Mouse (Mus musculus): ENCODE measurements around the gene Spaca3. TPM values are rescaled to one million over a fixed set of nuclear protein-coding genes. Genes with fewer than 3 reads are reported as not detected.

Gene Spaca3
- polyA plus RNA-seq, 1 experiment from 2014 or later, result not detected

DNA sequence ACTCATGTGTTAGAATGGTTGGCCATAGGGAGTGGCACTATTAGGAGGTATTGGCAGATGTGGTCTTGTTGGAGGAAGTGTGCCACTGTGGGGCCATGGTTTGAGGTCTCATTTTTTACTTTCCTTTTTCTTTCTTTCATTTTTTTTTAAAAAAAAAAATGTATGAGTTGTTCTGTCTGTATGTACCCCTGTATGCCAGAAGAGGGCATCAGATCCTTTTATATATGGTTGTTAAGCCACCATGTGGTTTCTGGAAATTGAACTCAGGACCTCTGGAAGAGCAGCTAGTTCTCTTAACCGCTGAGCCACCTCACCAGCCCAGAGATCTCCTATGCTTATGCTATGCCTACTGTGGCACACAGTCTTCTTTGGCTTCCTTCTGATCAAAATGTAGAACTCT, 19.4 kb upstream of the Spaca3 start:
- no peaks in the 10 kb centered on the region for H3K36me3 ChIP-seq
- no peaks in the 10 kb centered on the region for H3K27me3 ChIP-seq
- H3K9me3 ChIP-seq (replicated peaks), result no peaks in the 10 kb centered on the region
- H3K4me3 ChIP-seq (replicated peaks), result no peak overlapping the region
- no peak overlapping the region for H3K27ac ChIP-seq
- no peak overlapping the region for H3K4me2 ChIP-seq
- ATAC-seq (replicated peaks; ENCODE audit: low FRiP score), result no peak
- no peak overlapping the region for H3K9ac ChIP-seq
- 71% methylated on average over 1 of the region's 1 CpGs for WGBS
- no peaks in the 10 kb centered on the region for H3K4me1 ChIP-seq

DNA sequence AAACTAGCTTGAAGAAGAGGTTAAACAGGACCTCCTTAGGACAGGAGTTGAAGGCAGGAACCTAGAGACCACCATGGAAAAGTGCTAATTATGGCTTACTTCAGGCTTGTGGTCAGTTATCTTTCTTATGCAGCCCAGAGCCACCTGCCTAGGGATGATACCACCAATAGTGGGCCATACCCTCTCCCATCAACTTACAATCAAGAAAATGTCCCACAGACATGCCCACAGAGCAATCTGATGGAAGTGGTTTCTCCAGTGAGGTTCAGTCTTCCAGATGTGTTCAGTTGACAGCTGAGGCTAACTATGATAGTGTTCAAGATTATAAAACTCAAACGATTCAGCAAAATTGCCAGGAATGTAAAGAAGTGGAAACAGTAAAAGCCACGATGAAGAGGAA, 14.7 kb upstream of the Spaca3 start:
- ATAC-seq (replicated peaks; ENCODE audit: low FRiP score), result no peak
- 82% methylated on average over 2 of the region's 2 CpGs for WGBS
- Histone ChIP-seq H3K4me3 (replicated peaks) (no peak overlapping the region), H3K4me1 (no peaks in the 10 kb centered on the region), H3K9me3 (replicated peaks) (no peaks in the 10 kb centered on the region), H3K36me3 (no peaks in the 10 kb centered on the region), H3K27me3 (no peaks in the 10 kb centered on the region), H3K9ac (no peak overlapping the region), H3K27ac (no peak overlapping the region), H3K4me2 (no peak overlapping the region)

- no peak for ATAC-seq (replicated peaks; ENCODE audit: low FRiP score)
- 47% methylated on average over 7 of the region's 7 CpGs for WGBS
- Histone ChIP-seq H3K4me3 (replicated peaks) (no peak overlapping the region), H3K4me2 (no peak overlapping the region), H3K27me3 (no peaks in the 10 kb centered on the region), H3K36me3 (no peaks in the 10 kb centered on the region), H3K4me1 (no peaks in the 10 kb centered on the region), H3K27ac (no peak overlapping the region), H3K9ac (no peak overlapping the region), H3K9me3 (replicated peaks) (no peaks in the 10 kb centered on the region)
Measured at GRCm38 (mm10) chr11:80845486-80845885, 12.7 kb upstream of the Spaca3 start.

DNA sequence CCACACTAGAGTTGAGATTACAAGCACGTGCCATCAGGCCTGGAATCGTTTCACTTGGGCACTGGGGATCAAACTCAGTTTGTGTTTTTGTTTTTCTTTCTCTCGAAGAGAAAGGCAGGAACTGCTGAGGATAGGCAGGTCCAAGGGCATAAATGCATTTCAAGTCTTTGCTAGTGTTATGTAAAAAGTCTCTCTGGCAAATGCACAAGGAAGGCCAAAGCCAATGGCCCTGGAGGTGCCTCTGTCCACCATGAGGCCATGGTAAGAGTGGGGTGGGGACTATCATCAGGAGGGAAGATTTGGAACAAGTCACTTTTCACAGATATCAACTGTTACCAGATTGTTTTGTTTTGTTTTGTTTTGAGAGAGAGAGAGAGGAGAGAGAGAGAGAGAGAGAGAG, 12.1 kb upstream of the Spaca3 start:
- Histone ChIP-seq H3K9ac (no peak overlapping the region), H3K36me3 (no peaks in the 10 kb centered on the region), H3K4me1 (no peaks in the 10 kb centered on the region), H3K4me2 (no peak overlapping the region), H3K9me3 (replicated peaks) (no peaks in the 10 kb centered on the region), H3K4me3 (replicated peaks) (no peak overlapping the region), H3K27ac (no peak overlapping the region), H3K27me3 (no peaks in the 10 kb centered on the region)
- WGBS, result 21% methylated on average over 3 of the region's 3 CpGs
- no peak for ATAC-seq (replicated peaks; ENCODE audit: low FRiP score)

- Histone ChIP-seq H3K9ac (no peak overlapping the region), H3K27me3 (no peaks in the 10 kb centered on the region), H3K4me2 (no peak overlapping the region), H3K27ac (no peak overlapping the region), H3K4me1 (no peaks in the 10 kb centered on the region), H3K36me3 (no peaks in the 10 kb centered on the region), H3K9me3 (replicated peaks) (no peaks in the 10 kb centered on the region), H3K4me3 (replicated peaks) (no peak overlapping the region)
- no peak for ATAC-seq (replicated peaks; ENCODE audit: low FRiP score)
- WGBS, result 60% methylated on average over 5 of the region's 5 CpGs
Measured at GRCm38 (mm10) chr11:80848131-80848530, 10.0 kb upstream of the Spaca3 start.

- no peak overlapping the region for H3K27ac ChIP-seq
- no peak for ATAC-seq (replicated peaks; ENCODE audit: low FRiP score)
- 46% methylated on average over 5 of the region's 5 CpGs for WGBS
Measured at GRCm38 (mm10) chr11:80851859-80852258, 6.3 kb upstream of the Spaca3 start.

GRCm38 (mm10) chr11:80853014-80853413, 5.2 kb upstream of the Spaca3 start:
- Histone ChIP-seq H3K27ac (no peak overlapping the region), H3K9ac (no peak overlapping the region), H3K4me2 (no peak overlapping the region), H3K9me3 (replicated peaks) (no peaks in the 10 kb centered on the region), H3K4me1 (0 out of 2 replicates have a peak, but pooled peaks cover 2% of the 10 kb centered on the region), H3K4me3 (replicated peaks) (no peak overlapping the region), H3K27me3 (no peaks in the 10 kb centered on the region), H3K36me3 (no peaks in the 10 kb centered on the region)
- WGBS, result 55% methylated on average over 3 of the region's 3 CpGs
- ATAC-seq (replicated peaks; ENCODE audit: low FRiP score), result no peak

More at GRCm38 (mm10) chr11:80851859-80852258, 6.3 kb upstream of the Spaca3 start:
- Histone ChIP-seq H3K27me3 (no peaks in the 10 kb centered on the region), H3K36me3 (no peaks in the 10 kb centered on the region), H3K4me2 (no peak overlapping the region), H3K9me3 (replicated peaks) (no peaks in the 10 kb centered on the region), H3K4me1 (0 out of 2 replicates have a peak, but pooled peaks cover 2% of the 10 kb centered on the region), H3K4me3 (replicated peaks) (no peak overlapping the region), H3K9ac (no peak overlapping the region)

- Histone ChIP-seq H3K27me3 (no peaks in the 10 kb centered on the region), H3K9ac (no peak overlapping the region), H3K9me3 (replicated peaks) (no peaks in the 10 kb centered on the region), H3K4me2 (no peak overlapping the region), H3K4me3 (replicated peaks) (no peak overlapping the region), H3K4me1 (0 out of 2 replicates have a peak, but pooled peaks cover 2% of the 10 kb centered on the region), H3K27ac (no peak overlapping the region), H3K36me3 (no peaks in the 10 kb centered on the region)
- WGBS, result 79% methylated on average over 11 of the region's 11 CpGs
- ATAC-seq (replicated peaks; ENCODE audit: low FRiP score), result no peak
Measured at GRCm38 (mm10) chr11:80854430-80854829, 3.7 kb upstream of the Spaca3 start.

DNA sequence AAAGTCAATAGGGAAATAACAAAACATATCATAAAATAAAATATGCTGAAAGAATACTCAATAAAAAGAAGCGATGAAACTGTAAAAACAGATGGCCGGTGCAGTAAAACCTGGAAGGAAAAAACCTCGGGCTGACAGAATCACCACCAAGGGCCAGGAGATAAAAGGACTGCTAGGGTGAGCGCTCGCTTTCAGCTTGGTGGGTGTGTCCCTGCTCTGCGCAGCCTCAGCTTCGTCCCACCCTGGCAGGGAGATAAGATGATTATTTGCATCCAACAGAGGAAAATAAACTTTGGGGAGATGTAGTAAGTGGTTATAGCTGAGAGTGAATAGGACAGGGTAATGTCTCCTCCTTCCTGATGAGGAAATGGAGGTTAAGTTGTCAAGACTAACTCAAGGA, 3.3 kb upstream of the Spaca3 start:
- ATAC-seq (replicated peaks; ENCODE audit: low FRiP score), result no peak
- WGBS, result 43% methylated on average over 7 of the region's 7 CpGs

GRCm38 (mm10) chr11:80856827-80857226, 1.3 kb upstream of the Spaca3 start:
- WGBS, result 88% methylated on average over 2 of the region's 2 CpGs
- no peaks in the 10 kb centered on the region for H3K36me3 ChIP-seq
- H3K9me3 ChIP-seq (replicated peaks), result no peaks in the 10 kb centered on the region
- H3K4me1 ChIP-seq, result 0 out of 2 replicates have a peak, but pooled peaks cover 2% of the 10 kb centered on the region
- no peak overlapping the region for H3K4me3 ChIP-seq (replicated peaks)
- no peak for ATAC-seq (replicated peaks; ENCODE audit: low FRiP score)
- H3K27ac ChIP-seq, result no peak overlapping the region
- no peak overlapping the region for H3K4me2 ChIP-seq
- peaks cover 4% of the 10 kb centered on the region; the same call in 1 of the 2 replicates for H3K27me3 ChIP-seq
- H3K9ac ChIP-seq, result no peak overlapping the region

More for the DNA sequence above, 3.3 kb upstream of the Spaca3 start:
- Histone ChIP-seq H3K27me3 (peaks cover 4% of the 10 kb centered on the region; the same call in 1 of the 2 replicates), H3K4me1 (0 out of 2 replicates have a peak, but pooled peaks cover 2% of the 10 kb centered on the region), H3K9ac (no peak overlapping the region), H3K9me3 (replicated peaks) (no peaks in the 10 kb centered on the region), H3K4me2 (no peak overlapping the region), H3K27ac (no peak overlapping the region), H3K4me3 (replicated peaks) (no peak overlapping the region), H3K36me3 (no peaks in the 10 kb centered on the region)

DNA sequence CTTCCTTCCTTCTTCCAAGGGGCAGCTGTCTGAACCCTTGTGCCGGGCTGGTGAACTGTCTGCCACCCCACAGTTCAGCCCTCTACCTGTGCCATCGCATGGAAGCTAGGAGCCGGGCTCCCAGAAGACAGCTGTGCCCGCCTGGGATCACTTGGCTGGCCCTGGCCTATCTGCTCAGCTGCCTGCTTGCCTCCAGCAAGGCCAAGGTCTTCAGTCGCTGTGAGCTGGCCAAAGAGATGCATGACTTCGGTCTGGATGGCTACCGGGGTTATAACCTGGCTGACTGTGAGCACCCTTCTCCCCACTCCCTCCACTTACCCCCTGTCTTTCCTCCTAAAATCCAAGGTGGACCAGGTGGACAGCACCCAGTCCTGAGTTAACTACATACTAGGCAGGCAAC, 4.8 kb downstream of the Spaca3 start:
- WGBS, result 93% methylated on average over 7 of the region's 7 CpGs
- Histone ChIP-seq H3K27me3 (peaks cover 4% of the 10 kb centered on the region; the same call in 1 of the 2 replicates), H3K4me2 (no peak overlapping the region), H3K9me3 (replicated peaks) (no peaks in the 10 kb centered on the region), H3K4me3 (replicated peaks) (no peak overlapping the region), H3K9ac (no peak overlapping the region), H3K4me1 (no peaks in the 10 kb centered on the region), H3K36me3 (no peaks in the 10 kb centered on the region), H3K27ac (no peak overlapping the region)
- ATAC-seq (replicated peaks; ENCODE audit: low FRiP score), result no peak

DNA sequence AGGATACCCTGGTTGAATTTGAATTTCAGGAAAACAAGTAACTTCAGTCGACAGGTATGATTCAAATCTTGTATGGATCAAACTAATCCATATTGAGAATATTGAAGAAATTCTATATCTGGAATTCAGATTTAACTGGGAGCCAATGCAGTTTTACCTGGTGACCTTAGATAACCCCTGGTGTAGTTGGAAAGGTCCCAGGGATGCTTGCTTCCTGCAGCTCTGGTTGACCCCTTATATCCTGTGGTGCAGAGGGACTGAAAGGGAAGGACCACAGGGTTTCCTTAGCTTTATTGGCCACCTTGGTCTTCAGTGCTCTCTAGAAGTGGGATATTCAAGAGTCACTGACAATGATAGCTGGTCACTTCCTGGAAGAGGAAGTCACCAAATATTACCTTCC, 9.9 kb downstream of the Spaca3 start:
- 95% methylated on average over 1 of the region's 1 CpGs for WGBS
- no peak overlapping the region for H3K27ac ChIP-seq
- H3K4me3 ChIP-seq (replicated peaks), result no peak overlapping the region
- no peaks in the 10 kb centered on the region for H3K27me3 ChIP-seq
- ATAC-seq (replicated peaks; ENCODE audit: low FRiP score), result no peak
- H3K9ac ChIP-seq, result no peak overlapping the region
- no peaks in the 10 kb centered on the region for H3K36me3 ChIP-seq
- H3K4me2 ChIP-seq, result no peak overlapping the region
- no peaks in the 10 kb centered on the region for H3K4me1 ChIP-seq
- H3K9me3 ChIP-seq (replicated peaks), result no peaks in the 10 kb centered on the region

Data from kidney, embryonic 15.5 days (tissue).